Mouse (Mus musculus) CH12.LX (cell line): ENCODE results near the gene Oaz1. TPM values are rescaled to one million over a fixed set of nuclear protein-coding genes. Genes with fewer than 3 reads are reported as not detected.

Source experiments
- DNase-seq: peaks from one replicate; pipeline ENCODE4 v3.0.0-alpha.2; 2013; ENCODE audit errors: extremely low read depth
- H3K27ac ChIP-seq: 2 replicates; pipeline ENCODE4 v1.5.1; 2012; ENCODE audit warnings: low read depth, mild to moderate bottlenecking, control low read depth, moderate library complexity; ENCODE audit not compliant: insufficient read depth
- H3K27me3 ChIP-seq: replicated peaks from 2 replicates; pipeline ENCODE3; 2012; ENCODE audit warnings: inconsistent platforms
- H3K36me3 ChIP-seq, 2 experiments: replicated peaks in 1 of 2; 2 replicates each; pipeline versions ENCODE3 to v1.6.1; 2012; ENCODE audit warnings: inconsistent platforms in 1 of 2, low read length in 1 of 2, mild to moderate bottlenecking in 1 of 2, mixed read lengths in 1 of 2, moderate library complexity in 1 of 2; ENCODE audit not compliant: control insufficient read depth in 1 of 2, insufficient read depth in 1 of 2
- H3K4me1 ChIP-seq, 2 experiments: 2 replicates each; pipeline ENCODE4 v1.6.1; 2012; ENCODE audit warnings: inconsistent platforms in 1 of 2, moderate library complexity in 1 of 2; ENCODE audit not compliant: insufficient read depth in 2 of 2, control insufficient read depth in 1 of 2
- H3K4me2 ChIP-seq: 2 replicates; pipeline ENCODE4 v1.6.1; 2012; ENCODE audit warnings: low read depth, mild to moderate bottlenecking, control low read depth; ENCODE audit not compliant: poor library complexity, insufficient read depth, severe bottlenecking
- H3K4me3 ChIP-seq, 3 experiments: fragments of 150-350 bp in 1 of 3; sonication (generic) in 1 of 3; replicated peaks in 1 of 3; 2 replicates each; pipeline versions ENCODE3 to v1.5.1; 2011 to 2012; ENCODE audit warnings: low read depth in 2 of 3, low read length in 2 of 3, mild to moderate bottlenecking in 2 of 3, moderate library complexity in 2 of 3, control low read depth in 1 of 3, improper control_type of control experiment in 1 of 3, inconsistent platforms in 1 of 3, mixed read lengths in 1 of 3; ENCODE audit not compliant: poor library complexity in 1 of 3
- H3K79me2 ChIP-seq: replicated peaks from 2 replicates; pipeline ENCODE4 v1.6.1; 2012; ENCODE audit warnings: mild to moderate bottlenecking, moderate library complexity; ENCODE audit not compliant: control insufficient read depth, poor library complexity, insufficient read depth, severe bottlenecking; ENCODE audit errors: extremely low read depth
- H3K9ac ChIP-seq: 2 replicates; pipeline ENCODE4 v1.6.1; 2012; ENCODE audit warnings: low read depth, mild to moderate bottlenecking, control low read depth, moderate library complexity; ENCODE audit not compliant: insufficient read depth
- H3K9me3 ChIP-seq: replicated peaks from 2 replicates; pipeline ENCODE3; 2012; ENCODE audit warnings: low read length, inconsistent platforms, mixed read lengths
- CHD1 ChIP-seq: IDR thresholded peaks from 2 replicates; pipeline ENCODE4 v1.6.1; 2012; ENCODE audit warnings: low read depth, low read length, improper control_type of control experiment, inconsistent platforms
- CTCF ChIP-seq, 2 experiments: IDR thresholded peaks in 1 of 2; conservative IDR thresholded peaks in 1 of 2; 2 replicates each; pipeline ENCODE4 v1.5.1; 2011 to 2012; ENCODE audit warnings: low read depth in 2 of 2, low read length in 2 of 2, improper control_type of control experiment in 1 of 2, inconsistent platforms in 1 of 2, mild to moderate bottlenecking in 1 of 2, moderate library complexity in 1 of 2
- E2F4 ChIP-seq: IDR thresholded peaks from 2 replicates; pipeline ENCODE4 v1.6.1; 2011; ENCODE audit warnings: low read depth, low read length, improper control_type of control experiment; ENCODE audit not compliant: insufficient replicate concordance
- ELF1 ChIP-seq: IDR thresholded peaks from 2 replicates; pipeline ENCODE4 v1.6.1; 2014; ENCODE audit warnings: low read depth, mild to moderate bottlenecking, inconsistent platforms, low read length, improper control_type of control experiment
- ETS1 ChIP-seq: conservative IDR thresholded peaks from 2 replicates; pipeline ENCODE4 v1.6.1; 2012; ENCODE audit warnings: low read depth, mild to moderate bottlenecking, inconsistent platforms, low read length, improper control_type of control experiment, moderate library complexity
- HCFC1 ChIP-seq: IDR thresholded peaks from 2 replicates; pipeline ENCODE4 v1.6.1; 2012; ENCODE audit warnings: low read depth, mild to moderate bottlenecking, inconsistent platforms, low read length, improper control_type of control experiment
- IRF4 ChIP-seq: IDR thresholded peaks from 2 replicates; pipeline ENCODE4 v1.6.1; 2014; ENCODE audit warnings: low read depth, mild to moderate bottlenecking, inconsistent platforms, low read length, improper control_type of control experiment
- JUN ChIP-seq: IDR thresholded peaks from 2 replicates; pipeline ENCODE4 v1.6.1; 2011; ENCODE audit warnings: low read depth, mild to moderate bottlenecking, low read length, improper control_type of control experiment, moderate library complexity; ENCODE audit not compliant: insufficient read depth
- KAT2A ChIP-seq: IDR thresholded peaks from 2 replicates; pipeline ENCODE4 v1.6.1; 2012; ENCODE audit warnings: low read length, improper control_type of control experiment, inconsistent platforms; ENCODE audit not compliant: insufficient replicate concordance
- MAZ ChIP-seq: IDR thresholded peaks from 2 replicates; pipeline ENCODE4 v1.6.1; 2012; ENCODE audit warnings: low read depth, mild to moderate bottlenecking, inconsistent platforms, low read length, improper control_type of control experiment, moderate library complexity
- MXI1 ChIP-seq: IDR thresholded peaks from 2 replicates; pipeline ENCODE4 v1.6.1; 2011; ENCODE audit warnings: mild to moderate bottlenecking, low read depth, low read length, improper control_type of control experiment
- MYC ChIP-seq: IDR thresholded peaks from 2 replicates; pipeline ENCODE4 v1.6.1; 2011; ENCODE audit warnings: low read depth, mild to moderate bottlenecking, improper control_type of control experiment, low read length
- NELFE ChIP-seq: IDR thresholded peaks from 2 replicates; pipeline ENCODE4 v1.6.1; 2011; ENCODE audit warnings: low read depth, low read length, improper control_type of control experiment
- NRF1 ChIP-seq: IDR thresholded peaks from 2 replicates; pipeline ENCODE4 v1.6.1; 2014; ENCODE audit warnings: low read depth, mild to moderate bottlenecking, inconsistent platforms, low read length, improper control_type of control experiment, moderate library complexity
- PAX5 ChIP-seq: IDR thresholded peaks from 2 replicates; pipeline ENCODE4 v1.6.1; 2012; ENCODE audit warnings: low read length, inconsistent platforms, mixed read lengths
- POLR2A ChIP-seq: IDR thresholded peaks from 2 replicates; pipeline ENCODE4 v1.6.1; 2011; ENCODE audit warnings: low read depth, mild to moderate bottlenecking, improper control_type of control experiment, low read length
- POLR2AphosphoS2 ChIP-seq: IDR thresholded peaks from 2 replicates; pipeline ENCODE4 v1.6.1; 2011; ENCODE audit warnings: low read depth, low read length, improper control_type of control experiment
- RAD21 ChIP-seq: IDR thresholded peaks from 2 replicates; pipeline ENCODE4 v1.6.1; 2011; ENCODE audit warnings: low read depth, mild to moderate bottlenecking, low read length, improper control_type of control experiment, moderate library complexity
- RCOR1 ChIP-seq: conservative IDR thresholded peaks from 2 replicates; pipeline ENCODE4 v1.6.1; 2012; ENCODE audit warnings: low read depth, mild to moderate bottlenecking, inconsistent platforms, low read length, improper control_type of control experiment
- SIN3A ChIP-seq: IDR thresholded peaks from 2 replicates; pipeline ENCODE4 v1.6.1; 2012; ENCODE audit warnings: low read length, improper control_type of control experiment, inconsistent platforms
- SMC3 ChIP-seq: IDR thresholded peaks from 2 replicates; pipeline ENCODE4 v1.6.1; 2011; ENCODE audit warnings: low read depth, low read length, improper control_type of control experiment
- TBP ChIP-seq: conservative IDR thresholded peaks from 2 replicates; pipeline ENCODE4 v1.6.1; 2011; ENCODE audit warnings: low read depth, low read length, improper control_type of control experiment
- TCF12 ChIP-seq: IDR thresholded peaks from 2 replicates; pipeline ENCODE4 v1.6.1; 2014; ENCODE audit warnings: low read depth, mild to moderate bottlenecking, inconsistent platforms, low read length, improper control_type of control experiment
- USF1 ChIP-seq: IDR thresholded peaks from 2 replicates; pipeline ENCODE4 v1.6.1; 2014; ENCODE audit warnings: low read depth, mild to moderate bottlenecking, inconsistent platforms, low read length, improper control_type of control experiment
- ZC3H11A ChIP-seq: IDR thresholded peaks from 2 replicates; pipeline ENCODE4 v1.6.1; 2012; ENCODE audit warnings: low read depth, mild to moderate bottlenecking, inconsistent platforms, low read length, improper control_type of control experiment
- ZKSCAN1 ChIP-seq: IDR thresholded peaks from 2 replicates; pipeline ENCODE4 v1.6.1; 2012; ENCODE audit warnings: low read depth, inconsistent platforms, low read length, improper control_type of control experiment, borderline replicate concordance
- dilution Hi-C: fragments of 300-500 bp; cut with MboI; formaldehyde crosslinking; loops from 2 replicates; pipeline ENCODE4 v1.14.3; 2020; ENCODE audit warnings: low sequenced_read_pairs; ENCODE audit not compliant: extremely low pct_unique_long_range_greater_than_20kb, extremely low pct_ligation_motif_present
- in situ Hi-C: fragments of 300-500 bp; cut with MboI; formaldehyde crosslinking; loops from 3 replicates; pipeline ENCODE4 v1.14.3; 2019; ENCODE audit warnings: low sequenced_read_pairs, low pct_ligation_motif_present, low pct_unique_long_range_greater_than_20kb, mixed read lengths
- polyA plus RNA-seq: library from polyadenylated mRNA; unstranded; fragments of >175 nt; gene quantifications from 2 replicates; pipeline ENCODE4 v1.2.1, GENCODE M21; 2012; ENCODE audit warnings: low read depth; ENCODE audit not compliant: insufficient read length
- total RNA-seq, 2 experiments: library from RNA; depleted of rRNA; stranded (reverse); fragments of 300-350 nt in 1 of 2; fragments of >200 nt in 1 of 2; gene quantifications; 2 replicates each; pipeline ENCODE4 v1.2.3; 2012 to 2014

Oaz1 gene
- total and polyA plus RNA-seq, 3 experiments = 646 to 1,081 (median 899) TPM

DNA sequence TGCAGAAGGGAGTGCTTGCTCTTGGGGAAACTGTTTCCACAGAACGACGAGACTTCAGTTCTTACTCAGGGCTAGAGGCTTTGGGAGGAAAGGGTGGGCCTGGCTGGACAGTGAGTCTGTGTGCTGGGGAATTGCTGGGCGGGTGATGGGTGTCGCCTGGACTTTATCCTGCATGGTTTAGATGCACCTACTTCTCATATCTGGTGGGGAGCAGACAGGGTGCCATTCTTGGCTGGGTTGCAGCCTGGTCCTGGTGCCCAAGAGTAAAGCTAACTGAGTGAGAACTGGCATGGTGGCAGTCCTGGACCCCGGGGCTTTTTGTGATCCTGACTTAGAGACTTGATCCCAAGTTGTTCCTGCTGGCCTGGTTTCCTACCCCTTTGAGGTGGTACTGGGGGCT lies 30.5 kb downstream of the Oaz1 start:
- Histone ChIP-seq H3K79me2 (peaks cover 16% of the 10 kb centered on the region), H3K36me3 (peaks cover 24 to 53% of the 10 kb centered on the region in 2 experiments), H3K4me2 (no peak overlapping the region), H3K4me3 (no peak overlapping the region), H3K9me3 (no peaks in the 10 kb centered on the region), H3K27ac (no peak overlapping the region), H3K9ac (no peak overlapping the region), H3K27me3 (no peaks in the 10 kb centered on the region), H3K4me1 (peaks cover 10 to 34% of the 10 kb centered on the region in 2 experiments)
- no peak for DNase-seq
- in situ Hi-C loops = loop anchor here (5.0 kb wide), 1 partner anchor 35 kb away; no protein-coding TSS in a partner anchor
- TF ChIP-seq RAD21 (no peak), CHD1 (no peak), E2F4 (no peak), CTCF (conservative IDR thresholded peaks at IDR 0.05 in 1 of 2, IDR thresholded peaks at IDR 0.05 in 1 of 2; ENCODE audit: low read depth in 2 of 2, low read length in 2 of 2) (no peak), TBP (no peak), MXI1 (no peak), POLR2AphosphoS2 (no peak)
- dilution Hi-C loops = no loop called here

DNA sequence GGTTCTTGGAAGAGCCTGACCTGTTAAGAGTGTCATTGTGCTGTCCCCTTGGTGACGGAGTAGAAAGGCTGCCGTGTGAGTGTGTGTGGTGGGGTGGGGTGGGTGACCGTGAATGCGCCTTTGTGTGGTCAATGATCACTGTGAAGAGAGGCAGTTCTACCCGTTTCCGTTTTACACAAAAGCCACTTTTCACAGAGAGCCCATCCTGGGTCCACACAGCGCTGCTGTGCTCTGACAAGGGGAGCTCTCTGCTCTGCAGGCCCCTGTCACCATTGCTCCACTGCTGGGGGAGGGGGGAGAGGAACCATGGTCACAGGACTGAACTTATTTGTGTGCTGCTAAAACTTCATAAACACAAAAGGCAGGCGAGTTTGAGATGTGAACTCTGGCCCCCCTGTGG lies 30.9 kb downstream of the Oaz1 start:
- in situ Hi-C loops (loop anchor here (5.0 kb wide), 1 partner anchor 35 kb away; no protein-coding TSS in a partner anchor), dilution Hi-C loops (no loop called here)
- no peak for DNase-seq
- H3K4me3 ChIP-seq = no peak overlapping the region
- no peak overlapping the region for H3K4me2 ChIP-seq
- H3K27me3 ChIP-seq = no peaks in the 10 kb centered on the region
- H3K79me2 ChIP-seq = peaks cover 16% of the 10 kb centered on the region
- H3K4me1 ChIP-seq = peaks cover 10 to 34% of the 10 kb centered on the region in 2 experiments
- no peak overlapping the region for H3K27ac ChIP-seq
- TF ChIP-seq MAZ = no peak
- no peak for TF ChIP-seq SMC3
- no peak for TF ChIP-seq PAX5
- no peak for TF ChIP-seq HCFC1
- peaks cover 24 to 53% of the 10 kb centered on the region in 2 experiments for H3K36me3 ChIP-seq
- H3K9me3 ChIP-seq = no peaks in the 10 kb centered on the region
- H3K9ac ChIP-seq = no peak overlapping the region

DNA sequence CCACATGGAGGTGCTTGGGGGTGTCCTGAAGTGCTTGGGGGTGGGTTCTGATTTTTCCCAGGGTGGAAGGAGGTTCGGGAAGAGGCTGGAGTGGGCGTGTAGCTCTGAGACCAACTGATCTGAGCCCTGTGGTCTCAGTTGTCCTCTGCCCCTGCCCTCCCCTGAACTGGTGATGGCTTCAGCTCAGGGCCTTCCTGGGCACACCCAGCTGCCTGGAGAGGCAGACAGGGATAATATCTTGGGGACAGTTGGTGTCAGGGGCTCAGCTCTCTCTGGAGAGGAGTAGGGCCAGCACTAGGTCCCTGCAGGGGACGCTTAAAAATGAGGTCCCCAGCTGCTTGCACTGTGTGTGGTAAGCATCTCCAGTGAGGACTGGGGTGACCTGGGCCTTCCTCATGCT lies 31.4 kb downstream of the Oaz1 start:
- Histone ChIP-seq H3K4me3 (no peak overlapping the region), H3K27ac (no peak overlapping the region)
- no peak for TF ChIP-seq RCOR1
- TF ChIP-seq MAZ = no peak
- no peak for TF ChIP-seq ZKSCAN1
- no peak for TF ChIP-seq MYC
- TF ChIP-seq ELF1 = no peak
- TF ChIP-seq SIN3A = no peak
- TF ChIP-seq NRF1 = no peak
- no peak for TF ChIP-seq TBP
- TF ChIP-seq IRF4 = no peak
- TF ChIP-seq CHD1 = no peak
- no peak for TF ChIP-seq ZC3H11A
- no peak for TF ChIP-seq JUN
- no peak for TF ChIP-seq USF1
- TF ChIP-seq POLR2A = no peak
- TF ChIP-seq E2F4 = no peak
- no peak for TF ChIP-seq TCF12
- TF ChIP-seq NELFE = no peak
- TF ChIP-seq KAT2A = no peak
- no peak for TF ChIP-seq ETS1
- no peak for TF ChIP-seq PAX5
- TF ChIP-seq, all 38 proteins: peak for 0
- H3K4me1 ChIP-seq = peaks cover 12 to 34% of the 10 kb centered on the region in 2 experiments
- DNase-seq = no peak
- no peak overlapping the region for H3K9ac ChIP-seq
- peaks cover 16% of the 10 kb centered on the region for H3K79me2 ChIP-seq
- no peak overlapping the region for H3K4me2 ChIP-seq
- peaks cover 25 to 54% of the 10 kb centered on the region in 2 experiments for H3K36me3 ChIP-seq
- dilution Hi-C loops = no loop called here
- in situ Hi-C loops = loop anchor here (5.0 kb wide), 1 partner anchor 36 kb away; no protein-coding TSS in a partner anchor
- H3K27me3 ChIP-seq = no peaks in the 10 kb centered on the region
- no peaks in the 10 kb centered on the region for H3K9me3 ChIP-seq
